In genomic region chr17:29398434-29399026, GRCm38 (mm10) we compare ENCODE assay signal across 9 mouse cellular contexts. TPM values are rescaled to one million over a fixed set of nuclear protein-coding genes. Genes with fewer than 3 reads are reported as not detected.
DNase-seq lines count a peak whose midpoint lies in the region; ATAC-seq and TF ChIP-seq lines count a peak whose summit lies in the region.
"Had no signal": no experiment of that assay in that cellular context is flagged by ENCODE, and none has a peak within 500 bp of the region (broad histone marks: within the 10 kb centered on the region; RNA-seq: fewer than 3 reads in every experiment).

No protein-coding gene starts in this region.

- peak overlapping the region; percentile 90 for H3K27ac ChIP-seq in hindbrain, embryonic 10.5 days
- H3K27ac ChIP-seq in liver, embryonic 16.5 days (ENCODE audit: low read length) = peak overlapping the region; percentile 73

- peaks cover 5% of the 10 kb centered on the region; the same call in 1 of the 2 replicates for H3K9me3 ChIP-seq in E14TG2a.4 (ENCODE audit: low read length)
- no peaks in the 10 kb centered on the region for H3K9me3 ChIP-seq in hindbrain, embryonic 10.5 days
- H3K9me3 ChIP-seq in liver, embryonic 16.5 days (replicated peaks; ENCODE audit: control insufficient read depth, low read length) = no peaks in the 10 kb centered on the region

- ATAC-seq in liver, embryonic 16.5 days (ENCODE audit: low read depth) = no peak

- H3K4me1 ChIP-seq in E14TG2a.4 (replicated peaks; ENCODE audit: low read depth, low read length) = peaks cover 78% of the 10 kb centered on the region
- H3K4me1 ChIP-seq in hindbrain, embryonic 10.5 days (replicated peaks) = peaks cover 55% of the 10 kb centered on the region
- H3K4me1 ChIP-seq in liver, embryonic 16.5 days (ENCODE audit: control insufficient read depth, low read depth, low read length) = peaks cover 43% of the 10 kb centered on the region

- DNase-seq in heart, adult 11 months = peak; percentile 93
- no peak for DNase-seq in heart, adult 18-20 months
- DNase-seq in hindbrain, embryonic 10.5 days (ENCODE audit: low spot score) = no peak
- no peak for DNase-seq in left cerebral cortex, postnatal 10 days (ENCODE audit: extremely low spot score in 1 of 2, low spot score in 2 of 2)
- DNase-seq in spleen, postnatal 4 days (ENCODE audit: low spot score in 2 of 2) = no peak
- DNase-seq in left cerebral cortex, postnatal 36 days (ENCODE audit: low spot score in 2 of 2) = no peak

- intact Hi-C loops in left cerebral cortex, postnatal 10 days (cut with DNase I) = no loop called here
- intact Hi-C loops in left cerebral cortex, postnatal 36 days (cut with DNase I) = no loop called here

- no peaks in the 10 kb centered on the region for H3K36me3 ChIP-seq in E14TG2a.4 (ENCODE audit: insufficient read depth, low read length)
- H3K36me3 ChIP-seq in hindbrain, embryonic 10.5 days = no peaks in the 10 kb centered on the region
- no peaks in the 10 kb centered on the region for H3K36me3 ChIP-seq in liver, embryonic 16.5 days (ENCODE audit: control insufficient read depth, insufficient read depth)

- 6% methylated on average over 17 of the region's 17 CpGs for WGBS in hindbrain, embryonic 10.5 days
- whole genome bisulfite sequencing in liver, embryonic 16.5 days (ENCODE audit: insufficient replicate concordance) = 22% methylated on average over 17 of the region's 17 CpGs

- peak overlapping the region; percentile 60 for H3K4me3 ChIP-seq in E14TG2a.4 (replicated peaks; ENCODE audit: low read length)
- peak overlapping the region; percentile 48 for H3K4me3 ChIP-seq in hindbrain, embryonic 10.5 days
- H3K4me3 ChIP-seq in liver, embryonic 16.5 days (ENCODE audit: low read depth, low read length) = peak overlapping the region; percentile 49
- H3K4me3 ChIP-seq: myocyte had no signal

- H3K4me2 ChIP-seq in liver, embryonic 16.5 days (ENCODE audit: low read depth, low read length) = peak overlapping the region; percentile 75

- TF ChIP-seq CTCF in E14TG2a.4 (conservative IDR thresholded peaks at IDR 0.05; ENCODE audit: low read length) = no peak

- peaks cover 84% of the 10 kb centered on the region for H3K27me3 ChIP-seq in E14TG2a.4 (ENCODE audit: insufficient read depth, low read length)
- peaks cover 48% of the 10 kb centered on the region for H3K27me3 ChIP-seq in hindbrain, embryonic 10.5 days (ENCODE audit: insufficient read depth, poor library complexity, severe bottlenecking)
- H3K27me3 ChIP-seq in liver, embryonic 16.5 days (ENCODE audit: control insufficient read depth, insufficient read depth, low read depth, low read length) = no peaks in the 10 kb centered on the region

- H3K9ac ChIP-seq in liver, embryonic 16.5 days (ENCODE audit: low read depth, low read length) = peak overlapping the region; percentile 61

RNA-seq across cellular contexts. Expression of gene Fgd2, which starts 37.8 kb away (rescaled TPM):
- 1 to 10 TPM; 1.5 to 2.6 TPM for total RNA-seq in heart, adult 18-20 months (2021)
- polyA plus RNA-seq in hindbrain, embryonic 10.5 days (2016; fragmentation: Nextera tagmentation; extraction: Ambion mirVana) = 5.9 and 7.5 TPM in 2 replicates
- polyA plus RNA-seq in liver, embryonic 16.5 days (2015; fragmentation: Nextera tagmentation; extraction: Ambion mirVana) = 7.7 and 8.1 TPM in 2 replicates
- 10 to 100 TPM in 1 of 2 experiments, 1 to 10 TPM in 1; 8.7 to 10.4 TPM for total RNA-seq in left cerebral cortex, postnatal 10 days (2021)
- total RNA-seq in left cerebral cortex, postnatal 36 days (2021) = 1 to 10 TPM; 5.6 to 7.0 TPM

RNA-seq across cellular contexts. Expression of gene Mtch1, which starts 50.8 kb away (rescaled TPM):
- 100 to 1,000 TPM; 193 to 203 TPM for total RNA-seq in heart, adult 18-20 months (2021)
- 338 and 391 TPM in 2 replicates for polyA plus RNA-seq in hindbrain, embryonic 10.5 days (2016; fragmentation: Nextera tagmentation; extraction: Ambion mirVana)
- 33.3 and 48.5 TPM in 2 replicates for polyA plus RNA-seq in liver, embryonic 16.5 days (2015; fragmentation: Nextera tagmentation; extraction: Ambion mirVana)
- total RNA-seq in left cerebral cortex, postnatal 10 days (2021) = 100 to 1,000 TPM; 493 to 499 TPM
- 100 to 1,000 TPM; 492 to 581 TPM for total RNA-seq in left cerebral cortex, postnatal 36 days (2021)
